In genomic region chr1:42780266-42780665, GRCm38 (mm10) we compare ENCODE assay signal across 15 mouse cellular contexts.
DNase-seq lines count a peak whose midpoint lies in the region; ATAC-seq lines count a peak whose summit lies in the region.
"Had no signal": no experiment of that assay in that cellular context is flagged by ENCODE, and none has a peak within 500 bp of the region (broad histone marks: within the 10 kb centered on the region; RNA-seq: fewer than 3 reads in every experiment).

No protein-coding gene starts in this region.

- H3K27ac ChIP-seq in forebrain, embryonic 14.5 days (ENCODE audit: low read depth, low read length), result no peak overlapping the region
- H3K27ac ChIP-seq in forebrain, embryonic 11.5 days (ENCODE audit: low read depth, low read length), result no peak overlapping the region
- H3K27ac ChIP-seq in kidney, embryonic 14.5 days (ENCODE audit: low read depth, low read length), result no peak overlapping the region
- no peak overlapping the region for H3K27ac ChIP-seq in midbrain, embryonic 15.5 days
- H3K27ac ChIP-seq in midbrain, embryonic 13.5 days, result no peak overlapping the region
- H3K27ac ChIP-seq in limb, embryonic 15.5 days, result no peak overlapping the region
- H3K27ac ChIP-seq: embryonic facial prominence, embryonic 15.5 days; stomach, embryonic 15.5 days had no signal

- ATAC-seq in forebrain, embryonic 14.5 days, result no peak
- ATAC-seq in forebrain, embryonic 11.5 days (replicated peaks; ENCODE audit: low FRiP score), result no peak
- no peak for ATAC-seq in kidney, embryonic 14.5 days (ENCODE audit: low FRiP score, low TSS enrichment)
- ATAC-seq in midbrain, embryonic 15.5 days (replicated peaks), result no peak
- no peak for ATAC-seq in midbrain, embryonic 13.5 days
- ATAC-seq in limb, embryonic 15.5 days (ENCODE audit: insufficient number of reproducible peaks, low FRiP score, low TSS enrichment, low read depth), result no peak

- no peaks in the 10 kb centered on the region for H3K36me3 ChIP-seq in forebrain, embryonic 14.5 days (ENCODE audit: control insufficient read depth, insufficient read depth, low read length)
- no peaks in the 10 kb centered on the region for H3K36me3 ChIP-seq in forebrain, embryonic 11.5 days (ENCODE audit: control insufficient read depth, insufficient read depth, low read length)
- H3K36me3 ChIP-seq in kidney, embryonic 14.5 days (ENCODE audit: control insufficient read depth, insufficient read depth, low read length), result no peaks in the 10 kb centered on the region
- H3K36me3 ChIP-seq in midbrain, embryonic 15.5 days (replicated peaks), result no peaks in the 10 kb centered on the region
- H3K36me3 ChIP-seq in midbrain, embryonic 13.5 days, result no peaks in the 10 kb centered on the region
- no peaks in the 10 kb centered on the region for H3K36me3 ChIP-seq in limb, embryonic 15.5 days
- H3K36me3 ChIP-seq: embryonic facial prominence, embryonic 15.5 days; stomach, embryonic 15.5 days had no signal

- WGBS in forebrain, embryonic 14.5 days, result 46% methylated on average over 15 of the region's 15 CpGs
- WGBS in forebrain, embryonic 11.5 days, result 76% methylated on average over 15 of the region's 15 CpGs
- 39% methylated on average over 15 of the region's 15 CpGs for WGBS in kidney, embryonic 14.5 days
- WGBS in midbrain, embryonic 15.5 days, result 65% methylated on average over 15 of the region's 15 CpGs
- WGBS in midbrain, embryonic 13.5 days, result 67% methylated on average over 15 of the region's 15 CpGs
- 45% methylated on average over 15 of the region's 15 CpGs for WGBS in limb, embryonic 15.5 days

- no peak overlapping the region for H3K9ac ChIP-seq in forebrain, embryonic 14.5 days (ENCODE audit: low read length)
- H3K9ac ChIP-seq in forebrain, embryonic 11.5 days (ENCODE audit: low read length), result no peak overlapping the region
- H3K9ac ChIP-seq in kidney, embryonic 14.5 days (ENCODE audit: low read depth, low read length), result no peak overlapping the region
- H3K9ac ChIP-seq in midbrain, embryonic 15.5 days, result no peak overlapping the region
- no peak overlapping the region for H3K9ac ChIP-seq in midbrain, embryonic 13.5 days (replicated peaks)
- no peak overlapping the region for H3K9ac ChIP-seq in limb, embryonic 15.5 days
- H3K9ac ChIP-seq: embryonic facial prominence, embryonic 15.5 days; stomach, embryonic 15.5 days had no signal

- no peak overlapping the region for H3K4me2 ChIP-seq in forebrain, embryonic 14.5 days (ENCODE audit: low read length)
- no peak overlapping the region for H3K4me2 ChIP-seq in forebrain, embryonic 11.5 days (ENCODE audit: low read depth, low read length, severe bottlenecking)
- peak overlapping the region; percentile 26 for H3K4me2 ChIP-seq in kidney, embryonic 14.5 days (replicated peaks; ENCODE audit: low read depth, low read length)
- H3K4me2 ChIP-seq in midbrain, embryonic 15.5 days, result 0 out of 2 replicates have a peak overlapping the region, but pooled peaks have one; percentile 3
- no peak overlapping the region for H3K4me2 ChIP-seq in midbrain, embryonic 13.5 days (replicated peaks)
- 0 out of 2 replicates have a peak overlapping the region, but pooled peaks have one; percentile 2 for H3K4me2 ChIP-seq in limb, embryonic 15.5 days
- H3K4me2 ChIP-seq: embryonic facial prominence, embryonic 15.5 days; liver, embryonic 11.5 days; stomach, embryonic 15.5 days had no signal

- DNase-seq in forebrain, embryonic 14.5 days (ENCODE audit: low spot score), result peak; percentile 16
- no peak for DNase-seq in forebrain, embryonic 11.5 days (ENCODE audit: low spot score)
- no peak for DNase-seq in kidney, postnatal 4 days
- DNase-seq in embryo, embryonic 10 days (ENCODE audit: low spot score), result no peak
- DNase-seq: gastrocnemius, postnatal 10 days; lung, adult 2 months; lung, postnatal 4 days; thymus, postnatal 25 days had no signal

- no peaks in the 10 kb centered on the region for H3K9me3 ChIP-seq in forebrain, embryonic 14.5 days (replicated peaks; ENCODE audit: control insufficient read depth, low read length)
- no peaks in the 10 kb centered on the region for H3K9me3 ChIP-seq in forebrain, embryonic 11.5 days (ENCODE audit: control insufficient read depth, low read length)
- H3K9me3 ChIP-seq in kidney, embryonic 14.5 days (ENCODE audit: control insufficient read depth, low read length), result no peaks in the 10 kb centered on the region
- H3K9me3 ChIP-seq in midbrain, embryonic 15.5 days, result no peaks in the 10 kb centered on the region
- H3K9me3 ChIP-seq in midbrain, embryonic 13.5 days, result no peaks in the 10 kb centered on the region
- H3K9me3 ChIP-seq in limb, embryonic 15.5 days, result no peaks in the 10 kb centered on the region
- H3K9me3 ChIP-seq: embryonic facial prominence, embryonic 15.5 days; stomach, embryonic 15.5 days had no signal

- peaks cover 2% of the 10 kb centered on the region; the same call in 1 of the 2 replicates for H3K4me1 ChIP-seq in forebrain, embryonic 14.5 days (ENCODE audit: control insufficient read depth, insufficient read depth, low read length)
- H3K4me1 ChIP-seq in forebrain, embryonic 11.5 days (replicated peaks; ENCODE audit: control insufficient read depth, insufficient read depth, low read length), result no peaks in the 10 kb centered on the region
- 0 out of 2 replicates have a peak, but pooled peaks cover 2% of the 10 kb centered on the region for H3K4me1 ChIP-seq in kidney, embryonic 14.5 days (ENCODE audit: control insufficient read depth, insufficient read depth, low read length)
- H3K4me1 ChIP-seq in midbrain, embryonic 15.5 days, result peaks cover 6% of the 10 kb centered on the region
- H3K4me1 ChIP-seq in midbrain, embryonic 13.5 days (replicated peaks), result peaks cover 29% of the 10 kb centered on the region
- peaks cover 11% of the 10 kb centered on the region for H3K4me1 ChIP-seq in limb, embryonic 15.5 days
- H3K4me1 ChIP-seq: stomach, embryonic 15.5 days had no signal

- no peak overlapping the region for H3K4me3 ChIP-seq in forebrain, embryonic 14.5 days (ENCODE audit: low read depth, low read length)
- H3K4me3 ChIP-seq in forebrain, embryonic 11.5 days (ENCODE audit: low read depth, low read length), result no peak overlapping the region
- no peak overlapping the region for H3K4me3 ChIP-seq in kidney, embryonic 14.5 days (ENCODE audit: low read length)
- H3K4me3 ChIP-seq in midbrain, embryonic 15.5 days, result no peak overlapping the region
- no peak overlapping the region for H3K4me3 ChIP-seq in midbrain, embryonic 13.5 days (replicated peaks)
- no peak overlapping the region for H3K4me3 ChIP-seq in limb, embryonic 15.5 days
- H3K4me3 ChIP-seq: embryonic facial prominence, embryonic 15.5 days; stomach, embryonic 15.5 days had no signal

- H3K27me3 ChIP-seq in forebrain, embryonic 14.5 days (replicated peaks; ENCODE audit: control insufficient read depth, insufficient read depth, low read length), result no peaks in the 10 kb centered on the region
- H3K27me3 ChIP-seq in forebrain, embryonic 11.5 days (ENCODE audit: control insufficient read depth, insufficient read depth, low read length), result no peaks in the 10 kb centered on the region
- H3K27me3 ChIP-seq in kidney, embryonic 14.5 days (ENCODE audit: control insufficient read depth, insufficient read depth, low read length), result no peaks in the 10 kb centered on the region
- no peaks in the 10 kb centered on the region for H3K27me3 ChIP-seq in midbrain, embryonic 15.5 days (replicated peaks)
- H3K27me3 ChIP-seq in midbrain, embryonic 13.5 days, result no peaks in the 10 kb centered on the region
- H3K27me3 ChIP-seq in limb, embryonic 15.5 days, result peaks cover 14% of the 10 kb centered on the region
- H3K27me3 ChIP-seq: embryonic facial prominence, embryonic 15.5 days; stomach, embryonic 15.5 days had no signal

Comparison
In these comparisons a context has a peak if more than half of its experiments do, and no peak if none do; other contexts are left out.
1. H3K4me2 ChIP-seq: peak in kidney, embryonic 14.5 days (single experiment), midbrain, embryonic 15.5 days (single experiment) and limb, embryonic 15.5 days (single experiment); none in forebrain, embryonic 14.5 days (single experiment), forebrain, embryonic 11.5 days (single experiment) and midbrain, embryonic 13.5 days (single experiment).